Mouse (Mus musculus): ENCODE data around the gene Itgb3. TPM values are rescaled to one million over a fixed set of nuclear protein-coding genes. Genes with fewer than 3 reads are reported as not detected.

Itgb3 gene
- polyA plus RNA-seq, 1 experiment: 2.7 TPM

DNA sequence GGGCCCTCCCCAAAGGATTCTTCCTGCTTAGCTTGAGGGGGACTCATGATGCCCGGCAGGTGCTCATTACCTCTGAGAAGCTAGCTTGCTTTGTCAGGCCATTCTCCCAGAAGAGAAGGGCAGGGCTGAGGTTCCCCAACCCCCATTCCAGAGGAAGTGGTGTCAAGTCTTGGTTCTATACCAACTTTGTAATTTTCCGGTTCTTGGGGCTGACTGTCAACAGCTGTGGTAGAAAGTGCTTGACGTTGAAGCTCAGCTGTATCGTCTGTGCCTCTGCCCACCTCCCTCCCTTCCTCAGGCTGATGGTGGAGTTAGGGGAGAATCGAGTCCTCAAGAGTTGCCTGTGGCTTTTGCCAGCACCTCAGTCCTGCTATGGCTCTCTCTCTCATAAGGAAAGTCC lies 59.6 kb downstream of the Itgb3 start:
- no peak for TF ChIP-seq POLR2A (IDR thresholded peaks at IDR 0.05; ENCODE audit: borderline replicate concordance, low read depth, low read length)
- no peak for TF ChIP-seq CTCF (IDR thresholded peaks at IDR 0.05; ENCODE audit: low read depth, low read length)
- no peak overlapping the region for H3K4me3 ChIP-seq (ENCODE audit: insufficient read depth, low read length)
- no peaks in the 10 kb centered on the region for H3K4me1 ChIP-seq (ENCODE audit: control insufficient read depth, insufficient read depth, low read length)
- no peak overlapping the region for H3K27ac ChIP-seq (ENCODE audit: insufficient read depth, low read depth, low read length)

GRCm38 (mm10) chr11:104673412-104673811 lies 65.6 kb downstream of the Itgb3 start:
- Histone ChIP-seq H3K4me1 (ENCODE audit: control insufficient read depth, insufficient read depth, low read length) (no peaks in the 10 kb centered on the region), H3K27ac (ENCODE audit: insufficient read depth, low read depth, low read length) (no peak overlapping the region), H3K4me3 (ENCODE audit: insufficient read depth, low read length) (no peak overlapping the region)
- no peak for TF ChIP-seq CTCF (IDR thresholded peaks at IDR 0.05; ENCODE audit: low read depth, low read length)
- TF ChIP-seq POLR2A (IDR thresholded peaks at IDR 0.05; ENCODE audit: borderline replicate concordance, low read depth, low read length): no peak

GRCm38 (mm10) chr11:104674768-104675167 lies 67.0 kb downstream of the Itgb3 start:
- Histone ChIP-seq H3K4me3 (ENCODE audit: insufficient read depth, low read length) (no peak overlapping the region), H3K4me1 (ENCODE audit: control insufficient read depth, insufficient read depth, low read length) (no peaks in the 10 kb centered on the region), H3K27ac (ENCODE audit: insufficient read depth, low read depth, low read length) (no peak overlapping the region)
- no peak for TF ChIP-seq CTCF (IDR thresholded peaks at IDR 0.05; ENCODE audit: low read depth, low read length)
- no peak for TF ChIP-seq POLR2A (IDR thresholded peaks at IDR 0.05; ENCODE audit: borderline replicate concordance, low read depth, low read length)

DNA sequence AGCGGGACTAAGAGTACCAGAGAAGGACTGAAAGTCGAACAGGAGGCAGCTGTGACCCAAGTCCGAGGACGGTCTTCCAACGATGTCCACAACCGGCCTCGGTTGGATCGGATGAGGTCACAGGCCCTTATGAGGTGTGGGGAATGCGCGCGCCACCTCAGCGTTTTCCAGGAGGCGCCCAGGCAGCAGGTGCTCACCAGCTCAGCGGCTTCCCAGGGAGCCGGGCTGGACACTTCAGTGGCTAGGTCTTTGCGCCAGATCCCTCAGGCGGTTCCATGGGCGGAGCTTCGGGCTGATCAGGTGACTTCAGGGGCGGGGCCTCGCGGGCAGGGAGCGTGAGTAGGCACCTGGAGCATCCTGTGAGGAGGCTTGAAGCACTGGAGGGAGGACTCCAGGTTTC lies 77.7 kb downstream of the Itgb3 start, which contains the start of gene Gm11639:
Gene Gm11639, plus strand, starts transcription at position 160 of the 400 bp plus-strand sequence.
- no peak within 1 kb of the TSS for H3K27ac ChIP-seq (ENCODE audit: insufficient read depth, low read depth, low read length)
- no peaks in the 10 kb centered on the region for H3K4me1 ChIP-seq (ENCODE audit: control insufficient read depth, insufficient read depth, low read length)
- H3K4me3 ChIP-seq (ENCODE audit: insufficient read depth, low read length): no peak within 1 kb of the TSS
- TF ChIP-seq CTCF (IDR thresholded peaks at IDR 0.05; ENCODE audit: low read depth, low read length): no peak
- TF ChIP-seq POLR2A (IDR thresholded peaks at IDR 0.05; ENCODE audit: borderline replicate concordance, low read depth, low read length): no peak

DNA sequence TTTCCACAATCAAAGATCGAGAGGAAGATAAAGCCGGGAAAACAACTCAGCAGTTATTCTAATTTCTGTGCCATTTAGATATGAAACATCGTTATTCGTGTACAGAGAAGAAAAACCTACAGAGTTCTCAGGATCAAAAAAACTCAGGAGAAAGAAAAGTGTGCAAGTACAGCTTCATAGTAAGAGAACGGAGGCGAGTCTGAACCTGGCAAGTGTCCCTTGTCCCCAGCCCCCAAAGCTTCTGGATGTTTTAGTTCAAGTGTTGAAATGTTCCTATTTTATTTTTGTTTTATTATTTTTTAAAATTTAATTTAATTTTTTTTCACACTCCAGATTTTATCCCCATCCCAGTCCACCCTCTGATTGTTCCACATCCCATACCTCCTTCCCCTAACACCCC lies 85.4 kb downstream of the Itgb3 start:
- Histone ChIP-seq H3K27ac (ENCODE audit: insufficient read depth, low read depth, low read length) (no peak overlapping the region), H3K4me1 (ENCODE audit: control insufficient read depth, insufficient read depth, low read length) (no peaks in the 10 kb centered on the region), H3K4me3 (ENCODE audit: insufficient read depth, low read length) (no peak overlapping the region)
- TF ChIP-seq CTCF (IDR thresholded peaks at IDR 0.05; ENCODE audit: low read depth, low read length) (no peak), POLR2A (IDR thresholded peaks at IDR 0.05; ENCODE audit: borderline replicate concordance, low read depth, low read length) (no peak)

- Histone ChIP-seq H3K27ac (ENCODE audit: insufficient read depth, low read depth, low read length) (no peak overlapping the region), H3K4me3 (ENCODE audit: insufficient read depth, low read length) (no peak overlapping the region), H3K4me1 (ENCODE audit: control insufficient read depth, insufficient read depth, low read length) (peaks cover 4% of the 10 kb centered on the region; the same call in 1 of the 2 replicates)
- TF ChIP-seq CTCF (IDR thresholded peaks at IDR 0.05; ENCODE audit: low read depth, low read length): no peak
- TF ChIP-seq POLR2A (IDR thresholded peaks at IDR 0.05; ENCODE audit: borderline replicate concordance, low read depth, low read length): no peak
These were observed 96.3 kb downstream of the Itgb3 start for GRCm38 (mm10) chr11:104704097-104704496.

DNA sequence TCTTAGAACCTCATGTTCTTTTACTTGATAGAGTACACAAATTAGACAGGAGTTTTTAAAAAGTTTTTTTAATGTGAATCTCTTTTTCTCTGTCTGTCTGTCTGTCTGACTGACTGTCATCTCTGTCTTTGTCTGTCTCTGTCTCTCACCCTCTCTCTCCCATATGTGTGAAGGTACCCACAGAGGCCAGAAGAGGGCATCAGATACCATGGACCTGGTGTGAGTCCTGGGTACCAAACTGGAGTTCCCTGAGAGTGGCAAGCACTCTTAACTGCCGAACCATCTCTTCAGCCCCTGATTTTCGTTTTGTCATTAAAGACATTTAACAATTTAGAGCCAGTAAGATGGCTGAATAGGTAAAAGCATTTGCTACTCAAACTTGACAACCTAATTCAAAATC lies 99.3 kb downstream of the Itgb3 start:
- Histone ChIP-seq H3K4me3 (ENCODE audit: insufficient read depth, low read length) (no peak overlapping the region), H3K27ac (ENCODE audit: insufficient read depth, low read depth, low read length) (no peak overlapping the region), H3K4me1 (ENCODE audit: control insufficient read depth, insufficient read depth, low read length) (peaks cover 4% of the 10 kb centered on the region; the same call in 1 of the 2 replicates)
- TF ChIP-seq POLR2A (IDR thresholded peaks at IDR 0.05; ENCODE audit: borderline replicate concordance, low read depth, low read length): no peak
- TF ChIP-seq CTCF (IDR thresholded peaks at IDR 0.05; ENCODE audit: low read depth, low read length): no peak

Other genes starting within 250 kb of the Itgb3 start
- 37.4 and 37.9 TPM in 2 replicates for gene Kansl1, start 139.1 kb upstream of the Itgb3 start, polyA plus RNA-seq (2012; ENCODE audit: insufficient read depth, insufficient read length, missing spikeins)
- gene Cdc27, start 57.4 kb upstream of the Itgb3 start, polyA plus RNA-seq (2012; ENCODE audit: insufficient read depth, insufficient read length, missing spikeins): 23.6 and 25.9 TPM in 2 replicates
- gene Myl4, start 57.3 kb upstream of the Itgb3 start, polyA plus RNA-seq (2012; ENCODE audit: insufficient read depth, insufficient read length, missing spikeins): not detected in 2 replicates
- gene Gm11639, start 77.7 kb downstream of the Itgb3 start, polyA plus RNA-seq (2012; ENCODE audit: insufficient read depth, insufficient read length, missing spikeins): not detected in 2 replicates

Measured in bone marrow macrophage, adult 2 months (primary cell).